Mouse (Mus musculus): ENCODE measurements around the gene Tmem100. TPM values are rescaled to one million over a fixed set of nuclear protein-coding genes. Genes with fewer than 3 reads are reported as not detected.

Gene Tmem100
- total and polyA plus RNA-seq, 2 experiments from 2014 or later, result 9.6 to 12.5 TPM

GRCm38 (mm10) chr11:90038022-90038421 is 7.9 kb downstream of the Tmem100 start:
- no peak for DNase-seq (ENCODE audit: low spot score)
- H3K4me1 ChIP-seq (ENCODE audit: insufficient read depth, low read length), result no peaks in the 10 kb centered on the region
- H3K36me3 ChIP-seq (ENCODE audit: insufficient read depth, low read length), result no peaks in the 10 kb centered on the region
- no peak for ATAC-seq (ENCODE audit: low FRiP score)
- no peaks in the 10 kb centered on the region for H3K9me3 ChIP-seq (ENCODE audit: low read length)
- no peaks in the 10 kb centered on the region for H3K27me3 ChIP-seq (ENCODE audit: insufficient read depth, low read length)
- no peak overlapping the region for H3K9ac ChIP-seq (replicated peaks; ENCODE audit: low read length, poor library complexity, severe bottlenecking)
- no peak overlapping the region for H3K4me2 ChIP-seq (ENCODE audit: low read depth, low read length, poor library complexity, severe bottlenecking)
- no peak overlapping the region for H3K27ac ChIP-seq (ENCODE audit: low read depth, low read length)
- H3K4me3 ChIP-seq (ENCODE audit: low read depth, low read length), result no peak overlapping the region
- peak; percentile 63 for TF ChIP-seq CTCF (IDR thresholded peaks at IDR 0.05)
- WGBS, result 24% methylated on average over 5 of the region's 5 CpGs

- WGBS, result 87% methylated on average over 4 of the region's 4 CpGs
- Histone ChIP-seq H3K27ac (ENCODE audit: low read depth, low read length) (no peak overlapping the region), H3K4me1 (ENCODE audit: insufficient read depth, low read length) (no peaks in the 10 kb centered on the region), H3K4me3 (ENCODE audit: low read depth, low read length) (no peak overlapping the region), H3K27me3 (ENCODE audit: insufficient read depth, low read length) (no peaks in the 10 kb centered on the region), H3K4me2 (ENCODE audit: low read depth, low read length, poor library complexity, severe bottlenecking) (no peak overlapping the region), H3K9me3 (ENCODE audit: low read length) (no peaks in the 10 kb centered on the region), H3K9ac (replicated peaks; ENCODE audit: low read length, poor library complexity, severe bottlenecking) (no peak overlapping the region), H3K36me3 (ENCODE audit: insufficient read depth, low read length) (no peaks in the 10 kb centered on the region)
- ATAC-seq (ENCODE audit: low FRiP score) (no peak), DNase-seq (ENCODE audit: low spot score) (no peak)
- no peak for TF ChIP-seq CTCF (IDR thresholded peaks at IDR 0.05)
Measured at GRCm38 (mm10) chr11:90044459-90044858, 14.3 kb downstream of the Tmem100 start.

- TF ChIP-seq CTCF (IDR thresholded peaks at IDR 0.05), result no peak
- H3K9me3 ChIP-seq (ENCODE audit: low read length), result no peaks in the 10 kb centered on the region
- no peaks in the 10 kb centered on the region for H3K36me3 ChIP-seq (ENCODE audit: insufficient read depth, low read length)
- no peaks in the 10 kb centered on the region for H3K27me3 ChIP-seq (ENCODE audit: insufficient read depth, low read length)
- ATAC-seq (ENCODE audit: low FRiP score) (no peak), DNase-seq (ENCODE audit: low spot score) (no peak)
- H3K27ac ChIP-seq (ENCODE audit: low read depth, low read length), result no peak overlapping the region
- H3K4me3 ChIP-seq (ENCODE audit: low read depth, low read length), result no peak overlapping the region
- 44% methylated on average over 7 of the region's 7 CpGs for WGBS
- H3K4me2 ChIP-seq (ENCODE audit: low read depth, low read length, poor library complexity, severe bottlenecking), result no peak overlapping the region
- no peak overlapping the region for H3K9ac ChIP-seq (replicated peaks; ENCODE audit: low read length, poor library complexity, severe bottlenecking)
- no peaks in the 10 kb centered on the region for H3K4me1 ChIP-seq (ENCODE audit: insufficient read depth, low read length)
Measured at GRCm38 (mm10) chr11:90046211-90046610, 16.1 kb downstream of the Tmem100 start.

GRCm38 (mm10) chr11:90047271-90047670 is 17.1 kb downstream of the Tmem100 start:
- ATAC-seq (ENCODE audit: low FRiP score), result no peak
- no peaks in the 10 kb centered on the region for H3K36me3 ChIP-seq (ENCODE audit: insufficient read depth, low read length)
- H3K4me2 ChIP-seq (ENCODE audit: low read depth, low read length, poor library complexity, severe bottlenecking), result no peak overlapping the region
- no peak overlapping the region for H3K27ac ChIP-seq (ENCODE audit: low read depth, low read length)
- no peak for TF ChIP-seq CTCF (IDR thresholded peaks at IDR 0.05)
- DNase-seq (ENCODE audit: low spot score), result no peak
- WGBS, result 90% methylated on average over 9 of the region's 9 CpGs
- H3K9me3 ChIP-seq (ENCODE audit: low read length), result no peaks in the 10 kb centered on the region
- no peak overlapping the region for H3K9ac ChIP-seq (replicated peaks; ENCODE audit: low read length, poor library complexity, severe bottlenecking)
- H3K4me3 ChIP-seq (ENCODE audit: low read depth, low read length), result no peak overlapping the region
- no peaks in the 10 kb centered on the region for H3K4me1 ChIP-seq (ENCODE audit: insufficient read depth, low read length)
- H3K27me3 ChIP-seq (ENCODE audit: insufficient read depth, low read length), result no peaks in the 10 kb centered on the region

GRCm38 (mm10) chr11:90050016-90050415 is 19.9 kb downstream of the Tmem100 start:
- ATAC-seq (ENCODE audit: low FRiP score) (no peak), DNase-seq (ENCODE audit: low spot score) (no peak)
- no peak for TF ChIP-seq CTCF (IDR thresholded peaks at IDR 0.05)
- no peak overlapping the region for H3K4me3 ChIP-seq (ENCODE audit: low read depth, low read length)
- no peaks in the 10 kb centered on the region for H3K36me3 ChIP-seq (ENCODE audit: insufficient read depth, low read length)
- no peak overlapping the region for H3K27ac ChIP-seq (ENCODE audit: low read depth, low read length)
- no peaks in the 10 kb centered on the region for H3K27me3 ChIP-seq (ENCODE audit: insufficient read depth, low read length)
- H3K9ac ChIP-seq (replicated peaks; ENCODE audit: low read length, poor library complexity, severe bottlenecking), result no peak overlapping the region
- H3K4me2 ChIP-seq (ENCODE audit: low read depth, low read length, poor library complexity, severe bottlenecking), result no peak overlapping the region
- no peaks in the 10 kb centered on the region for H3K9me3 ChIP-seq (ENCODE audit: low read length)
- WGBS, result 92% methylated on average over 7 of the region's 7 CpGs
- no peaks in the 10 kb centered on the region for H3K4me1 ChIP-seq (ENCODE audit: insufficient read depth, low read length)

- Histone ChIP-seq H3K4me2 (ENCODE audit: low read depth, low read length, poor library complexity, severe bottlenecking) (no peak overlapping the region), H3K9ac (replicated peaks; ENCODE audit: low read length, poor library complexity, severe bottlenecking) (no peak overlapping the region), H3K27me3 (ENCODE audit: insufficient read depth, low read length) (no peaks in the 10 kb centered on the region), H3K9me3 (ENCODE audit: low read length) (no peaks in the 10 kb centered on the region), H3K36me3 (ENCODE audit: insufficient read depth, low read length) (no peaks in the 10 kb centered on the region), H3K4me1 (ENCODE audit: insufficient read depth, low read length) (no peaks in the 10 kb centered on the region), H3K27ac (ENCODE audit: low read depth, low read length) (no peak overlapping the region), H3K4me3 (ENCODE audit: low read depth, low read length) (no peak overlapping the region)
- 89% methylated on average over 7 of the region's 7 CpGs for WGBS
- TF ChIP-seq CTCF (IDR thresholded peaks at IDR 0.05), result no peak
- ATAC-seq (ENCODE audit: low FRiP score) (no peak), DNase-seq (ENCODE audit: low spot score) (no peak)
Measured at GRCm38 (mm10) chr11:90052785-90053184, 22.6 kb downstream of the Tmem100 start.
